Mouse (Mus musculus): Measurements from ENCODE around the gene Hipk2. TPM values are rescaled to one million over a fixed set of nuclear protein-coding genes. Genes with fewer than 3 reads are reported as not detected.

Gene Hipk2
- total RNA-seq, 1 experiment from 2014 or later: 17.6 TPM

DNA sequence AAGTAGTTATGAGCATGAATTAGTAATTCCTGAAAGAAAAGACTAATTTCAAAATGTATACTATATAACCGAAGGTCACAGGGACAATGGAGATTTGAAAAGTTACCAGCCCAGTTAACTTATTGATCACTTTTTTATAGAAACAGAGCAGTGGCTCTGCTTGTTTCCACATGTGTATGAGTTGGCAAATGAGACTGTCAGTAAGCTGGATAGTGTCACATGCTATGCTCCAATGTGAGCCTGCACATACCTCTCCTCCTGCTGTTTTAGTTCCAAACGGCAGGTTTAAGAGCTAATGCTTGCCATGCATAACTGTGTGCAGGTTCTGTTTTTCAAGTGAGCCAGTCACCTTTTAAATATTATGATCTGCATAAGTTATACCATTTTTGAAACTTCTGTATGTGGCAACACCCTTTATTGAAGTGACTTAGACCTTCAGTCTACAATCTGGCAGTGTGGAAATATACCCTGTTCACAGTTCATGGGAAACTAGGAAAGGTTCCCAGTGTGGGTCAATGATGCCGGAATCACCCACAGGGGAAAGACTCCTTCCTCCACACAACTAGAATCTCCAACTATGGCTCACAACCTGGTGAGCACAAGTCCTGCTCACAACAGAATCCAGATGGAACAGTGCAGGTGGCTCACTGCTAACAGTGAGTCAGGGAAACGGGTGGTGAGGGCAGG, 64.4 kb downstream of the Hipk2 start:
- ATAC-seq (ENCODE audit: extremely low read depth, insufficient number of reproducible peaks, low FRiP score, poor library complexity, severe bottlenecking): no peak

DNA sequence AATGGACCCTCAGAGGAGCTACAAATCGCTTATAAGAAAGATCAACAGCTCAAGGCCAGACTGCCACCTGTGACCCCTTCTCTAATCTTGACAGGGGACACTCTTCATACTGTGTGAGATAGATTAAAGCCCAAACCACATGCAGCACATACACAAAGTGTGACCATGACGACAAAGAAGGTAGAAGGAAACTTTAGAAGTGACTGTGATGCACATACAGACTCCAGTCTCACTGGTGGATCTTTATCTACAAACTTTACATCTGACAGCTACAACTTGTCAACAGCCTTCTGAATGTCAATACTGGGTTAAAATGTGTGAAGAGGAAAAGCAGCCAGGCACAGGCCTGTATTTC, 65.9 kb downstream of the Hipk2 start:
- ATAC-seq (ENCODE audit: extremely low read depth, insufficient number of reproducible peaks, low FRiP score, poor library complexity, severe bottlenecking): no peak

DNA sequence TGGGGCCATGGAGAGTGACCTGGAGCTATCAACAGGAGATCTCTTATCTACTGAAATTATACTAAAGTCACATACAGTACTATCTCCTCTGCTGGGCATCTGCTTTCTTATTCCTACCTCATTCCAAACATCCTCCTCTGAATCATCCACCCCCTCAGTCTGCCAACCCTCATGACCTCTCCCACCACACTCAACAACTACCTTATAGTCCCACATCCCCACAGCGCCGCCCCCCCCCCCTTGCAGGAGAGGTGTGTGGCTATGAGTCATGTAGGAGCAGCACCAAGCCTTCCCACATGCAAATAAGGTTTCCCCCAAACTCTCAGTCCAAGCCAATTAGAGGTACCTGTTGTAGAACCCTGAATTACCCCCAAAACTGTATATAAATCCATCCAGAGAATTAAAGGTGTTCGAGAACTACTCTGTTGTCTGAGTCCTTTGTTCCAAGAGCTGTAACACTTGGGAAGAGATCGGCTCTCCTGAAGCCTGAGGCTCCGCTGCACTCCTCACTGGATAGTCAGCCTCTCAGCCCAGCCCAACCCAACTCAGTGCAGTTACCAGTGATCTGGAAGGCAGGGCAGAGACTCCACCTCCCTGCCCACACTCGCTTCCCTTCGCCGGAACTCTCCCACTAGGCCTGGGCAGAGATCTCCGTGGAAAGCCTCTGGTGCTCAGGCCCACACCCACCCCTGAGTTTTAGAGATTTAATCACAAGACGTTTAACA, 66.4 kb downstream of the Hipk2 start:
- no peak for ATAC-seq (ENCODE audit: extremely low read depth, insufficient number of reproducible peaks, low FRiP score, poor library complexity, severe bottlenecking)

DNA sequence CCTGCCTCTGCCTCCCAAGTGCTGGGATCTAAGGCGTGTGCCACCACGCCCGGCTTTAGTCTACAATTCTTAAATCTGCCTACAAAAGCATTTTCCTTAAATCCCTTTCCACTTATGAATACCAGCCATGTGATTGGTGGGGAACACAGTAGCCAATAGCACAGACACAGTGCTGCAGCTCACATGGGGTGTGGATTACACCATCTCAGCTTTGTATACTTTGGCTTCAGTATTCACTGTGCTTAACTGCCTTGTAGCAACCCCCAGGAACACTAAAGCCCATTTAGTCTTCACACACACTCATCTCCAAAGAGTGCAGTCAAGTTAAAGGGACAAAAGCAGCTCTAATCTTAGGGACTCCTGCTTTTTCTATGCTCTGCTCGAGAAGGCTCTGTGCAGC, 67.6 kb downstream of the Hipk2 start:
- no peak for ATAC-seq (ENCODE audit: extremely low read depth, insufficient number of reproducible peaks, low FRiP score, poor library complexity, severe bottlenecking)

DNA sequence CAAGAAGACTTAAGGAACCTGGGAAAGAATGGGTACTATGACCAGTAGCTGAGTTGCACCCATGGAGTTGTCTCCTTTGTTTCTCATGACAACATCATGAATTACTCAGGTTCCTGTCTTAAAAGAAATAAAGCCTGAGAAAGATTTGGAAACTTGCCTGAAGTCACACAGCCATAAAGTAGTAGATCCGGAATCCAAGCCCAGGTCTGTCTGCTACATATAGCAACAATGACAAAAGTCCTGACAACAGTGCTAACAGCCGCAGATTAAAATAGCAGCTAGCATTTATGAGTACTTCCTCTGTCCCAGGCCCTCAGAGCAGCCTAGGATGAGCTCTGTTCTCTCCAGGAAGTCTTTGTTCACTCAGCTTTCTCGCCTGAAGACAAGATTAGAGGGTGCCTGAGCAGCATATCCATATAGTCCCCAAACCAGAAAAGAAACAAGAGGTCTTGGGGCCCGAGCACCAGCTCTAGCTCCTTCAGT, 69.0 kb downstream of the Hipk2 start:
- no peak for ATAC-seq (ENCODE audit: extremely low read depth, insufficient number of reproducible peaks, low FRiP score, poor library complexity, severe bottlenecking)

DNA sequence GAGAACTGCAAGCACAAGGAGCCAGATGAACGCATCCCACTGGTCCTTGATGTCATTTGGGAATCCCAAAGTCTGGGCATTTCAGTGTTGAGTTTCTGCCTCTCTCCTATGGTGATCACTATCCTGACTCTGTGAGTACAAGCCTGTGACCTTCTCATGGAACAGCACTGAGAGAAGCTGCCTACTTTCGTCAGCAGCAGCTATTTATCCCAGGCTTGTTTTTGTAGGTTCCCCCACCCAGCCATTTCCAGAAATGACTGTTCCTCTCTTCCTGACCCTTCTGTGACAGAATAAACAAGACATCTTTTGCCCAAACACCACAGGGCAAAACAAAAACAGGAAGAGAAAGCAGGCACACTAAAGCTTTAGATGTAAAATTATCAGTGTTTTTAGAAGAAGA, 70.4 kb downstream of the Hipk2 start:
- ATAC-seq (ENCODE audit: extremely low read depth, insufficient number of reproducible peaks, low FRiP score, poor library complexity, severe bottlenecking): no peak

DNA sequence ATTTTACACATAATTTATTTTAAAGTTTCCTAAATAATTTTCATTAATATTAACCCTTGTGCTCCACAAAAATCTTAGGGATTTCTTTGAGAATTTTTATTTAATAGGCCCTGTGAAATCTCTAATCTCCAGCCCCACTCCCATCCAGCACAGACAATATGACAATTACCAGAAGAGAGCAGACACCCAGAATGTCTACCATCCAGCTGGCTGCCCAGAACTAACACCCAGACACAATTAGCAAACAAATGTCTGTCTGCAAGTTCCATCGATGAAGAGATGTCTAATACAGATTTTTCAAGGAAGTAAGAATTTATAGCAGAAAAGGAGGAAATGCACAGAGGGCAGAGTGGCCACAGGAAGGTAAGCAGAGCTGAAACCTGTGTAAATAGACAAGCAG, 74.7 kb downstream of the Hipk2 start:
- no peak for ATAC-seq (ENCODE audit: extremely low read depth, insufficient number of reproducible peaks, low FRiP score, poor library complexity, severe bottlenecking)

DNA sequence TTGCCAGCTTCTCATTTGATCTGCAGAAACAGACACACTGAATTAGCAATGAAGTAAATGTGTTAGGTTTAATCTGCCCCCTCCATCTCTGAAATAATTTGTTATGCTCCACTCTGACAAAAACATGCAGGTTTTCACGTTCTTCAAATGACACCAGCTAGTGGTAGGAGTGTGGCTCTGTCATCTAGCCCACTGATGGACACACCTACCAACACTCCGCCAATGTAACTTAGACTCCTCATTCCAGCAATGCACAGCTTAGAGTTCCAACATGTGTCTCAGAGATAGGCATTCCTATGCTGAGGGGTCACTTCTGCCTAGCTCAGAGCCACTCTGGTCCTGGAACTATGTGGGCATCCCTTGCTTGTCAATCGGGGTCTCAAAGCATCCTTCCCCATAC, 78.4 kb downstream of the Hipk2 start:
- ATAC-seq (ENCODE audit: extremely low read depth, insufficient number of reproducible peaks, low FRiP score, poor library complexity, severe bottlenecking): no peak

DNA sequence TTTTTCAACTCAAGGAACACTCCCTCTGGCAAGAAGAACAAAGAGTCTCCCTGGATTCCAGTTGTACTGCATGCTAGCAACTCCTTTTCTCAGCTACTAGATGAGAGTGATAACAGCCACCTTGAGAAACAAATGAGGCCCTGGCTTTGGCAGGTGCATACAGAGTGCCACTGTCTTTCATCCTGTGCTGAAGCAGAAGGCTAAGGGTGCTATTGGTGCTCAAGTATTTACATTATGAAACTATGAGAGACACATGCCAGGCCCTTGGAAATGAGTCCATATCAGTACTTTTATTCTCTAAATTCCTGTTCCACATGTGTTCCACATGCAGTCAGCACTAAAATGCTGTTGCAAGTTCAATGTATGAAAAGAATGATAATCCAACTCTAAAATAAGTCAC, 79.0 kb downstream of the Hipk2 start:
- no peak for ATAC-seq (ENCODE audit: extremely low read depth, insufficient number of reproducible peaks, low FRiP score, poor library complexity, severe bottlenecking)

DNA sequence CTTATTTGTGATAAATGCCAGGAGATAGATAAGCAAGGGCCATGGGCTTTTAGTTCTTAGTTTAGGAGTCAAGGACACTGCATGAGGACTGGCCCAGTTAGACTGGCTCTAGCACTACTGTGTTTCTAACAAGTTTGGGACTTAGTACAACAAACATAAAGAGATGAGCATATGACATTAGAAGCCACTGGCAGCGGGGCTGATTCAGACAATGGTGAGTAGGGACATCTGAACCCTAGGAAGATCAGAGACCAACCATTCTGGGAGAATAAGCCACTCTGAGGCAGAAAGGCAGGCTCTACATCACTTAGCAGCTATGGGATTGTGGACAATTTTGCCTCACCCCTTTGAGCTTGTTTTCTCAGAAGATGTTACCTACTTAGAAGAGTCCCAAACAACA, 79.6 kb downstream of the Hipk2 start:
- ATAC-seq (ENCODE audit: extremely low read depth, insufficient number of reproducible peaks, low FRiP score, poor library complexity, severe bottlenecking): no peak

DNA sequence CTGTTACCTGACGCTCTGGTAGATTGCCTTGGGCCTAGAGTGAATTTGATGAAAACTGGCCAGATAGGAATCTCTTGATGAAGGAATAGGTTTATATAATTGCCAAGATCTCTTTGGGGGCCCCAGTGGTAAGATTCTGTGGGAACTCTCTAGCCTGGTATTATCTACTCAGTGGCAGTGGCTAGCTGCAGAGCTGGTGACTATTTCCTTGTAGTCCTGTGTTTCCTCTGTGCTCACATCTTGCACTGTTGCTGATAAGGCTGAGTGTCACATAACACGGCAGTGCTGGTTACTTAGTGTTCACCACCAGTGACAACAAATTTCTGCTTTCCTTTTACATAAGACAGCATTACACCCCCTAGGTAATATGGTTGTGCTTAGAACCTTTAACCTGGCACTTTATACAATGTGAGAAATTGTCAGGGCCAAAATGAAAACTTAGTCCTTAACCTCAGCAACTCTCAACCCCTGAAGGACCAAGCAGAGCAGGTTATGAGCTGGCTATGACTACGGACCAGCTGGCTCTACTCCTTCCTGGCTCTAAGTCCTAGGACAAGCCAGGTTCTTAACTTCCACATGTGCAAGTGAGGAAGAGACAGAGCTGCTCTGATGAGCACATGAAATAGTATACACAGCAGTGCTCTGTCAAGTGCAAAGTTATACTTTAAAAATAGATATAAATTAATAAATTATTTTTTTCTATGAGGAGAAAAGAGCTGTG, 80.7 kb downstream of the Hipk2 start:
- ATAC-seq (ENCODE audit: extremely low read depth, insufficient number of reproducible peaks, low FRiP score, poor library complexity, severe bottlenecking): no peak

DNA sequence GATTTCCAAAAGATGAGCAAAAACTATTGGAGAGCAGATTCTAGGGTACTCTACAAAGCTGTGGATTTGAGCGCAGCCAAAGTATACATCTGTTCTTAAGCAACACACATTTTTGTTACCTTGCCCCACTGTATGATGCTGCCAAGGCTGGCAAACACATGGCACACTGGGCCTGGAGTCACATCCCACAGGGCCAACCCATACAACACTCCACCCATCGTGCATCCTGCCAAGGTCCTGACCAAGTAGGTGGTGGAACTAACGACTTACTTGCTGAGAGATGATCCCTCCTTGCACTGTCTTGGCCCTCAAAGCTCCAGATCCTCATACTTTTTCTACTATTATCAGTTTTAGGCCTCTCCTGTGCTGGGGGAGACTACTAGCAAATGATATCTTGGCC, 83.0 kb downstream of the Hipk2 start:
- ATAC-seq (ENCODE audit: extremely low read depth, insufficient number of reproducible peaks, low FRiP score, poor library complexity, severe bottlenecking): no peak

DNA sequence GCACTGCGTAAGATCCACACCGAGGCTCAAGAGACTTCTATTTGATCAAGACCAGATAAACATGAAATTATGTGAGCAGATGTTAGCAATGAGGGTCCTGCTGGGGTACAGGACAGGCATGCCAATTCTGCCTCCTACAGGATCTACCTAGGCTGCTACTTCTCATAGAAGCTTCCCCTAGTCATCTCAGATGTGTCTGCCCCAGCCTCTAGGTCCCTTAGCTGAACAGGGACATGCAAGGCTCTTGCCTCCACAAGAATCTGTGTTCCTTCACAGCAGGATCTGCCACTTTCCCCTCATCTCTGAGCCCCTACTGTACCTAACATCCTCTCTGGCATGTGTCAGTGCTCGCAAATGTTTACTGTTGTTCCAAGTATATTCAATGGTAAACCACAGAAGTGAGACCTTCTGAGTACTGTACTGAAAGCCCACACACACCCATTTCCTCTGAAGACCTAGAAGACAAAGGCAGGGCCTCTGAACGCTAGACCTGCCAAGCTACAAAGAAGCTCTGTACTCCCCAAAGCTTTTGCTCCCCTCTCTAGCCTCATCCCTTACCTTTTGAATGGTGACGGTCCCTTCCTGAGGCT, 86.6 kb downstream of the Hipk2 start:
- peak; percentile 36; the same call in 1 of the 2 replicates for ATAC-seq (ENCODE audit: extremely low read depth, insufficient number of reproducible peaks, low FRiP score, poor library complexity, severe bottlenecking)

DNA sequence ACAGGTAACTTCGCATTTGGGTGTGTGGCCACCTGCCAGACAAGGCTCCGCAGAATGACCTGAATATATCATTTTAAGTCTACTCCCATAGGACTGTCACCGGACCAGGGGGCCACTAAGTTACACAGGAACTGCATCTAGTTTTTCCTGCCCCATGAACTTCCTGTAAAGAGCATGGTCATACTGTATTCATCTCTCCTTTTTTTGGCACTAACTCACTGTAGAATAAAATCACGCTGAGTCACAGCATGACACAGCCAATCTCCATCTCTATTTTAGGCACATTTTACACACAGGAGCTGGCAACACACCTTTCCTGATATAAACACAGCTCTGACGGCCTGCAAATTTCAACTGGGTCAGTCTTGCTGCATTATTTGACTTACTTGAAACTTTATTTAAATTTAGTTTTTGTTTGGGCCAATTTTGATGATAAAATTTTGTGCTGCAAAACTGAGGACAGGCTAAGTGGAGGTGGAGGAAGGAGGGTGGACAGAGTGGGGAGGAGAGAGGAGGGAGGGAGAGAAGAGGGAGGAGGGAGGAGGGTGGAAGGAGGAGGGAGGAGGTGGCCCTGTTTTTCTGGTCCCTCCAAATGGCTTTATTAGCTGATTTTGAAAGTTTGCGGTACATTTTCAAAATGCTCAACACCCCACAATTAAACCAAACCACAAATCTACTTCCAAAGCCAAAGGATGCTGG, 88.0 kb downstream of the Hipk2 start:
- no peak for ATAC-seq (ENCODE audit: extremely low read depth, insufficient number of reproducible peaks, low FRiP score, poor library complexity, severe bottlenecking)

DNA sequence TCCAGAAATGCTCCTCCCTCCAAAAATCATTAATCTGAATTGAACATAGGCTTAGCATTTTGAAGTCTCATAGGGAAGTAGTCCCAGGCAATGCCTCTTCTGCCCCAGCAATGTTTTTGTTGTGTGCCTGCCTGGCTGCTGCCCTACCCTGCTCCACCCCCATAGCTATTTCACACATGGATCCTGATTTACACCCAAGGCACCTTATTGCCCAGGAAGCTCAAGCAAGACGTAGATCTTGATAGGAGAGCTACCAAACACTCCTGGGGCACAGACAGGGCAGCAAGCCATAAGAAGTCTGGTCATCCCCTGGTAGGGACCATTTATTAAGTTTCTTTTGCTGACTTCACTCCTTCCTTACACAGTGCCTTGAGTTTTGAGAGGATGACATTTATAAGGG, 88.8 kb downstream of the Hipk2 start:
- ATAC-seq (ENCODE audit: extremely low read depth, insufficient number of reproducible peaks, low FRiP score, poor library complexity, severe bottlenecking): no peak

DNA sequence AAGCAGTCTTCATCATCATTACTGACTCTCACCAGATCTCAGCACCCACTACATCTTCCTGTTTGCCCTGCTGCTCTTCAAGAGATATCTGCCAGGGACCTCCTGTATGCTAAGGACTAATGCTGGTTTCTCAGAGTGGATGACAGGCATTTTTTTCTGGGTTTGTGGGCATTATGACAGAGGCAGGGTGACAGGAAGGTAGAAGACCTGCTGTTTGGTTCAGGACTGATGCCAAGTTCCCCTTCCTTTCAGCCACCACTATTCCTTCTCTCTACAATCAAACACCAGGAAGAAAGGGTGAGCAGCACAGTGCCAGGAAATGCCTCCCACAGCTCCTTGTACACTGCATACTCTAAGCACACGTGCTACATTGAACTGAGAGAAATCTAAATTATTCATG, 90.2 kb downstream of the Hipk2 start:
- ATAC-seq (ENCODE audit: extremely low read depth, insufficient number of reproducible peaks, low FRiP score, poor library complexity, severe bottlenecking): no peak

DNA sequence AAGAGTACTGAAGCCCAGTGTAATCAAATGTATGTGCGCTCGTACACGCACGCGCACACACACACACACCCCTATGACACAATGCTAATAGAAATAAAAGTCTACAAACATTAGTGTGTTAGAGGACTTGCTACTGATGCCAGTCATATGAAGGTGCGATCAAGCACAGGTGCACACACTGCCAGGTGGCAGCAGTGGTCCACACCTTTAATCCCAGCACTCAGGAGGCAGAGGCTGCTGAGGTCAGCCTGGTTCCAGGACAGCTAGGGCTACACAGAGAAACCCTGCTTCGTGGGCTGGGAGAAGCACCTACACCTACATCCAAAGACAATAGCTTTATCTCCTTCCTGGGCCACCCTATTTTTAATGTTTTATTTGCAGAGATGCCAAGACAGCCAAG, 96.6 kb downstream of the Hipk2 start:
- no peak for ATAC-seq (ENCODE audit: extremely low read depth, insufficient number of reproducible peaks, low FRiP score, poor library complexity, severe bottlenecking)

DNA sequence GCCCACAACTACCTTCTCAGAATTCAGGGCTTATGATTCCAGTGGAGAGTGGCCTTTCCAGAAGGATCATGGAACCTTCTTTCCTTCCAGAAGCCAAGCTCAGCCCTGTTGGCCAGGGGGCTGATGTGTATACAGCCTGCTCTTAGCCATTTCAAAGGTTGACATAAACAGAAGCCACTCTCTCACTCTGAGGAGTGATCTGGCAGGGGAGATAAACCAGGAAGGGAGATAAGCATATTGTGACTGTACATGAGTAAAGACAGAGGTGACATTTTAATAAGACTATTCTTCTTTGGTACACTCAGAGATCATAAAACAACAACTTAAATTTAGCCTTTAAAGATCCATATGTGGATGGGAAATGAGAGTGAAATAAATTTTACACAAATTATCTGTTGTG, 97.1 kb downstream of the Hipk2 start:
- no peak for ATAC-seq (ENCODE audit: extremely low read depth, insufficient number of reproducible peaks, low FRiP score, poor library complexity, severe bottlenecking)

DNA sequence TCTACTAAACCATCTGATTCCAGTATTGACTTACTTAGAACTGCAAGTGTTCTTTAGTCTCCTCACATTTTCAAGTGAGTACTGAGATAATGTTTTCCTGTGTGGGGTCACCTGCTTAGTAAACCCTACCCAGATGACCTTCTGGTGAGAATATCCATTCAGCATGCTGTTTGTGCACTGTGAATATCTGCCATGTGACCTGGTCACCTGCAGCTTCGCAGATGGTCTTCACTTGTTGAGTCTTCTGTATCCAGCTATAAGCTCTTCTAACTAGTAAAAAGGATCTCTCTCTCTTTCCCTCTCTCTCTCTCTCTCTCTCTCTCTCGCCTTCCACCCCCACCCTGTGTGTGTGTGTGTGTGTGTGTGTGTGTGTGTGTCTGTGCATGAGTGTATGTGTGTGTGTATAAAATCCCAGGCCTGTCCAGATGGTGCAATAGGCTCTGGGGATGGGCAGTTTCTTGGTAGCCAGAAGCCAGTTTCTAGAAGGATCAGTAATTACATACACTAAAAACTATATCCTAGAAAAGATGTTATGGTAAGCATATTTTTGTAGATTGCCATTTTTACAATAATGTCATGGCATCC, 99.9 kb downstream of the Hipk2 start:
- ATAC-seq (ENCODE audit: extremely low read depth, insufficient number of reproducible peaks, low FRiP score, poor library complexity, severe bottlenecking): no peak
